Mouse (Mus musculus) kidney, adult 11 months (tissue): ENCODE data around the gene Acaa1b.
A peak's percentile ranks its signal among the peaks of the same experiment; 100 is the strongest.

Experiments used
- DNase-seq: peaks from one replicate; pipeline ENCODE4 v3.0.0; 2022

The Acaa1b gene

DNA sequence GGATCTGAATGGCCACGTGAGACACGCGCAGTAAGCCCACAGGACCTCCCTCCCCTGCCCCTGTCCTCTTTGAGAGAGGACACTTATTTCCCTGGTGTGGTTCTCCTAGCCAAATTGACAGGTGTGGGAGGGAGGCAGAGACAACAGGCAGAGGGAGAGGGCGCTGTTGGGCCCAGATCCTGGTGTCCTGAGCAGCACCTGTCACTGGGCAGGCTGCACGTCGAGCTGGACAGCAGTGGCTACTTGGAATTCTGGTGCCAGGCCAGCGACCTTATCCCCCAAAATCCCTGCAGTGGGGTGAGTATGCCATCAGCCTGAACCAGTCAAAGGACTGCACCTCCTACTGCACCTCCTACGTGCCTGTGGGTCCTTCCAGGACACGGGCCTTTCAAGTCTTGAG lies 13.5 kb downstream of the Acaa1b start:
- no peak for DNase-seq

DNA sequence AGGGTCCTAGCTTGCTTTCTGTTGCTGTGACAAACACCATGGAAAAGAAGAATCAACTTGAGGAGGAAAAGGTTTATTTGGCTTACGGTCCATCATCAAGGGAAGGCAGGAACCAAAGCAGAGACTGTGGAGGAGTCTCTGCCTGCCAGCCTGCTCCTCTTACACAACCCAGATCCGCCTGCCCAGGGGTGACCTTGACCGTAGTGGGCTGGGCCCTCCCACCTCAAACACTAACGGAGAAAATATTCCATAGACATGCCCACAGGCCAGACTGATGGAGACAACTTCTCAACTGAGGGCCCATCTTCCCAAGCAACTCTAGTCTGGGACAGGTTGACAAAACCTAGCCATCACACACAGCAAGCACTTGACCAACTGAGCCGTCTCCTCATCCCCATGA lies 14.8 kb downstream of the Acaa1b start:
- no peak for DNase-seq

DNA sequence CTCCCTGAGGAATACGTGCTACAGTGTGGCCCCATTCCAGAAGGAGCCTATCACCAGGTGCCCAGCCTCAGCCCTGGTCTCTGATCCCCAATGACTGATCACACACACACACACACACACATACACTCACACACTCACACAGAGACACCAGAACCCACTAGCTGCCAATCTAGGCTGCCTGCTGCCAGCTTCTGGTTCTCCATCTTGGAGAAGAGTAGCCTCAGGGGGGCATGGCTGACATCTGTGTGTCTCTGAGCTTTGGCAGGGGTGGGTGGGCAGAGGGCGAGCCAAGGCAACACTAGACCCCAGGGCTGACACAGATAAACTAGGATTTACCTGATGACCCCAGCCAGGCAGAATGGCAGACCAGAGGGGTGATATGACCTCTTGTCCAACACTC lies 18.1 kb downstream of the Acaa1b start:
- no peak for DNase-seq

DNA sequence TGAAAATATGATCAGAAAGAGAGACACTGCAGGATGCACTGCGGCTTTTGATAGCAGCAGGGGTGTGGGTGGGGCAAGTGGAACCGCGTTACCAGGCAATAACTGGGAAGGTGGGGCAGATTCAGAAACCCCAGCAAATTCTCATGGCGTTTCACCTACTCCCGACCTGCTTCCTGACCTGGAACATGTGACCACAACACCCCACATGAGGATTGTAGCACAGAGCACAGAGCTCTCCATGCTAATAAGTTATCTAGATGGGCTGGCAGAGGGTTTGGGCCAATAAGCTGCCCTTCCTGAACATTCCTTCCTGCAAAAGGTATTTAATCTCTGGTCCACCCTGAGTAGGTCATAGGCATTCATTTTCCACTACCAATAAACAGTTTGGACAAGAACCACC lies 26.2 kb downstream of the Acaa1b start:
- DNase-seq = peak; percentile 48

- no peak for DNase-seq
These were observed 28.3 kb downstream of the Acaa1b start for GRCm38 (mm10) chr9:119128436-119129181.

DNA sequence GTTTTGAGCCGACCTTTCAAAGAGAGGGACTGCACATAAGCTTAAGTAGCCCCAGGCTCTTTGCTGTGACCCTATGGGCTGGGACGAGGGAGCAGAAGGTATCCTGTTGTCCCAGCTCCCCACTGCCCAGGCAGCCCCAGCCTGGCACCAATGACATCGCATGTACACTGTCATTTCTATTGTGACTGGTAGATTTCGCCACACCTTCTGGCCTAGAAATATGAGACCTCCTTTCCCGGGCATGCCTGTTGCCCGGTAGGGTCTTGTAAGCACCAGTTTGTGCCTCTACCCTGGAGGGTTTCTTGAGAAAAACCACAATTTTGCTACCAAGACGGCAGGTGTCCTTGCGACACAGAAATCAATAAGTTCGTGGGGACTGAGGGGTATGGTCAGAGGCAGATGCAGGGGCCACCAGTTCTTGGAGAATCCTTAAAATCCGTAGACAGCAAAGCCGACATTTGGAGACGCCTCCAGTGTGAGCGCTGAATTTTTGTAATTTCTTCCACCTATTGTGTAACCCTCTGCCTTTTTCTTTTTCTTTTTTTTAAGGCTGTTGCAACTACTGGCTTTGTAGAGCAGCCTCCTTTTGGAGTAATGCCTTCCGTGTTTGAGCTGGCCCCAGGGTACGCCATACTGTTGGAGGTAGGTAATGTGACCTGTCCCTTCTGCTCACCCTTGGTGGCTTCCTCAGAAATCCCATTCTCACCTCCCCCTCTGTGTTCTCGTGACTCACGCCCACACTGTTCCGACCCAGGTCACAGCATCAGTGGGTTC lies 34.1 kb downstream of the Acaa1b start:
- no peak for DNase-seq

DNA sequence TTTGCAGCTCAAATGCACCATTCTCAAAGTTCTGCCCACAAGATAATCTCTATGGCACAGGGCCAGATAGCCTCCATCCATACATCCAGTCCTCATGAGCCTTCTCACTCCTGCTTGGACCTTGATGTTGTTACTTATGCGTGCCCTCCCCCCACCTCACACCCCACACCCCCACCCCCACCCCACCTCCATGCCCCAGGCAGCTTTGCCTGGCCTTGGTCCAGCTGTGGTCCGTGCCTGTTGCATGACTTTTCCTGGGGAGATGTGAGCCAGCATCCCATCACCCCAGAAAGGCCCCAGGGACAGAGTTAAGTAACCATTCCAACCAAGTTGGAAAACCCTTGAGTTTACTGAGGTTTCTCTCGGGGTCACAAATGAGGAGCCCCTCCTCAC lies 36.7 kb downstream of the Acaa1b start:
- DNase-seq = no peak

- peak; percentile 94 for DNase-seq
These were observed 37.3 kb downstream of the Acaa1b start for GRCm38 (mm10) chr9:119119409-119120167.

DNA sequence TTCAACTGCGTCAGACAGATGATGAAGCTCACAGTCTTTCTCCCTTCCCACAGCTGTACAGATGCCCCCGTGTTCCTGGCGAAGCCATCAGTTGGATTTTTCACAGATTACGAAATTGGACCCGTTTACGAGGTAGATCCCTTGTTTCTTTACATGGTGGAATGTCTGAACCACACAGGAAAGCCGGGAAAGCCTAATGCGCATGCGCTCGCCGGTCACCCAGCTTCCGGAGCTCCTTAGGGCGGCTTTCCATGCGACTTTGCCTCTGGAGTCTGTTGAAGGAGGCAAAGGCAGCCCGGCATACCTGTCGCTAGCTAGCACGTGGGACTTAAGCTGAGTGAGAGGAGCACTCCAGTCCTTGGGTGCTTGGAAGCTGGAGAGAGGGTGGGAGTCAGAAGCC lies 42.0 kb downstream of the Acaa1b start:
- no peak for DNase-seq

- DNase-seq = no peak
These were observed 46.3 kb downstream of the Acaa1b start for GRCm38 (mm10) chr9:119110640-119111039.

- DNase-seq = no peak
These were observed 47.1 kb downstream of the Acaa1b start for GRCm38 (mm10) chr9:119109685-119110353.

GRCm38 (mm10) chr9:119107566-119107965 lies 49.3 kb downstream of the Acaa1b start:
- peak; percentile 59 for DNase-seq

GRCm38 (mm10) chr9:119102783-119103113 lies 54.1 kb downstream of the Acaa1b start:
- DNase-seq = no peak

- peak; percentile 86 for DNase-seq
These were observed 54.7 kb downstream of the Acaa1b start, which contains the start of gene Dlec1 for GRCm38 (mm10) chr9:119101992-119102782. Gene Dlec1, plus strand, starts transcription at chr9:119102478.

DNA sequence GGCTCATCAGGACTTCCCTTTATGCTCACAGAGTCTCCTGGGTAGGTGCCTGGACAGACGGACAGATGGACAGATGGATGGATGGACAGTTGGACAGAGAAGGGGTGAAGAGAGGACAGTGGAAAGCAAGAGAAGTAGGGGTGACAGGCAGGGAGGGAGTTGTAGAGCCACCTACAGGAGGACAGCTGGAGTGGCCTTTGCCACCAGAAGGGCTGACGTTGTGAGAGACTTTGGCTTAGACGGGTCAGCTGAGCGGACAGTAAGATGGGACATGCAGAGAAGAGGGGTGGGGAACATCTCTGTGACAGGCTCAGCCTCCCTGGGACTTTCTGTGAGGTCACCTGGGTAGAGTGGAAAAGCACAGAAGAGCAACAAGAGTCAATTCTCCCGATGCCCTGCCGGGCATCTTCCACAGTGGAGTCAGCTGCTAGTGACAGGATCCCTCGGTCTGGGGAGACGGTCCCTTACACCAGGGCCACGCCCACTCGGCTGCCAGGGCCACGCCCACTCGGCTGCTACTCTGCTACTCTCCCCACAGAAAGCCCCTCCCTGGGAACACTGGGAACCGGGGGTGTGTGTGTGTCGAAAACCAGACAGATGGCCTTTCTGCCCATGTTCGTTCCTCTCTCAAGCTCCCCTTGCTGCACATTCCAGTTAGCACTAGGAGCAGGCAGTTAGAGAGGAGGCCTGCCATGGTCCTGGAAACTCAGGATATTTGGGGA lies 56.6 kb downstream of the Acaa1b start:
- no peak for DNase-seq
